Mouse (Mus musculus) neural tube, embryonic 14.5 days (tissue): ENCODE data around the gene Atf3. TPM values are rescaled to one million over a fixed set of nuclear protein-coding genes. Genes with fewer than 3 reads are reported as not detected.

Source experiments
- ATAC-seq: fragments of 200-750 bp; cut with Nextera tagmentation; 2 replicates; pipeline ENCODE4 v1.8.0; 2017; ENCODE audit warnings: low read depth, mild to moderate bottlenecking, moderate TSS enrichment, moderate library complexity
- H3K27ac ChIP-seq: fragments of 300-500 bp; sonication (generic); 2 replicates; pipeline ENCODE4 v1.5.1; 2014; ENCODE audit warnings: low read depth, mild to moderate bottlenecking, control low read depth, low read length, moderate library complexity, mixed read lengths
- H3K27me3 ChIP-seq: fragments of 300-500 bp; sonication (generic); 2 replicates; pipeline ENCODE4 v1.6.1; 2014; ENCODE audit warnings: low read length; ENCODE audit not compliant: control insufficient read depth, insufficient read depth
- H3K36me3 ChIP-seq: fragments of 300-500 bp; sonication (generic); 2 replicates; pipeline ENCODE4 v1.6.1; 2014; ENCODE audit warnings: low read length, mixed read lengths; ENCODE audit not compliant: control insufficient read depth, insufficient read depth
- H3K4me1 ChIP-seq: fragments of 300-500 bp; sonication (generic); 2 replicates; pipeline ENCODE4 v1.6.1; 2014; ENCODE audit warnings: low read length; ENCODE audit not compliant: control insufficient read depth, insufficient read depth
- H3K4me2 ChIP-seq: fragments of 300-500 bp; sonication (generic); 2 replicates; pipeline ENCODE4 v1.6.1; 2014; ENCODE audit warnings: mild to moderate bottlenecking, low read depth, low read length, control low read depth
- H3K4me3 ChIP-seq: fragments of 300-500 bp; sonication (generic); 2 replicates; pipeline ENCODE4 v1.5.1; 2014; ENCODE audit warnings: low read depth, low read length, control low read depth, mixed read lengths
- H3K9ac ChIP-seq: fragments of 300-500 bp; sonication (generic); replicated peaks from 2 replicates; pipeline ENCODE4 v1.6.1; 2014; ENCODE audit warnings: low read depth, mild to moderate bottlenecking, control low read depth, low read length, mixed read lengths
- H3K9me3 ChIP-seq: fragments of 300-500 bp; sonication (generic); 2 replicates; pipeline ENCODE4 v1.6.1; 2016; ENCODE audit warnings: low read length; ENCODE audit not compliant: control insufficient read depth
- WGBS: fragments of 180-500 bp; shearing (Covaris S2); extraction: QIAGEN DNeasy Blood & Tissue Kit; methylation state at CpG from one replicate; pipeline ENCODE4 v1.1.7; 2014; 5-methylcytosine and 5-hydroxymethylcytosine counted together
- polyA plus RNA-seq: library from polyadenylated mRNA; unstranded; fragments of >200 nt; fragmentation: Nextera tagmentation; extraction: Ambion mirVana; gene quantifications from 2 replicates; pipeline ENCODE4 v1.2.1, GENCODE M21; 2014

The Atf3 gene
- polyA plus RNA-seq, 1 experiment from 2014 or later: 0.66 TPM

GRCm38 (mm10) chr1:191241574-191241973, 23.7 kb upstream of the Atf3 start:
- H3K9ac ChIP-seq: no peak overlapping the region
- no peak overlapping the region for H3K4me2 ChIP-seq
- H3K4me3 ChIP-seq: no peak overlapping the region
- H3K4me1 ChIP-seq: 0 out of 2 replicates have a peak, but pooled peaks cover 2% of the 10 kb centered on the region
- peak overlapping the region; percentile 61; the same call in 1 of the 2 replicates for H3K27ac ChIP-seq
- no peaks in the 10 kb centered on the region for H3K36me3 ChIP-seq
- WGBS: 73% methylated on average over 1 of the region's 1 CpGs
- H3K9me3 ChIP-seq: no peaks in the 10 kb centered on the region
- no peaks in the 10 kb centered on the region for H3K27me3 ChIP-seq
- ATAC-seq: no peak

DNA sequence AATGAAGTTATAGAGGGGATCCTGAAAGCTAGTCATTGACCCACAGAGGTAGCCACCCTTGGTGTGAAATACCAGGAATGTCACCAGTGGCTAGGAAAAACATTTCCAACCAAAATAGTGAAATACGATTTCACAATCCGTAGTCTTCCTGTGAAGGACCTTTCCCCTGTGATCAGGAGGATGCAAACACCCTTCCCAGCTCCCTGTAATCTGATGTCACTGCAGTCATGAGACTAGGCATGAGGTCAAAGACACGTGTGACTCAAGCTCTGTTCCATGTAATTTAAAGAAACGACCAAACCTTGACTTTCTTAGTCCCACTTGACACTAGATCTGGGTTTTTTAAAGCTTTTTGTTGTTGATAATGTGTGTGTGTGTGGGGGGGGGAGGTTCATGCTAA, 21.8 kb upstream of the Atf3 start:
- H3K36me3 ChIP-seq: no peaks in the 10 kb centered on the region
- no peak overlapping the region for H3K9ac ChIP-seq
- no peak for ATAC-seq
- WGBS: 91% methylated on average over 4 of the region's 4 CpGs
- H3K27ac ChIP-seq: no peak overlapping the region
- no peaks in the 10 kb centered on the region for H3K9me3 ChIP-seq
- H3K4me3 ChIP-seq: no peak overlapping the region
- 0 out of 2 replicates have a peak, but pooled peaks cover 2% of the 10 kb centered on the region for H3K4me1 ChIP-seq
- H3K4me2 ChIP-seq: no peak overlapping the region
- H3K27me3 ChIP-seq: no peaks in the 10 kb centered on the region

GRCm38 (mm10) chr1:191235788-191236542, 18.1 kb upstream of the Atf3 start:
- 74% methylated on average over 6 of the region's 6 CpGs for WGBS
- no peak overlapping the region for H3K4me2 ChIP-seq
- H3K4me3 ChIP-seq: no peak overlapping the region
- H3K4me1 ChIP-seq: no peaks in the 10 kb centered on the region
- H3K36me3 ChIP-seq: no peaks in the 10 kb centered on the region
- H3K9me3 ChIP-seq: no peaks in the 10 kb centered on the region
- ATAC-seq: no peak
- H3K27me3 ChIP-seq: no peaks in the 10 kb centered on the region
- H3K27ac ChIP-seq: no peak overlapping the region
- H3K9ac ChIP-seq: no peak overlapping the region

GRCm38 (mm10) chr1:191234837-191235236, 17.0 kb upstream of the Atf3 start:
- no peaks in the 10 kb centered on the region for H3K9me3 ChIP-seq
- H3K4me3 ChIP-seq: no peak overlapping the region
- H3K36me3 ChIP-seq: no peaks in the 10 kb centered on the region
- H3K4me2 ChIP-seq: no peak overlapping the region
- H3K9ac ChIP-seq: no peak overlapping the region
- no peaks in the 10 kb centered on the region for H3K4me1 ChIP-seq
- no peaks in the 10 kb centered on the region for H3K27me3 ChIP-seq
- H3K27ac ChIP-seq: no peak overlapping the region
- WGBS: 89% methylated on average over 4 of the region's 4 CpGs
- ATAC-seq: no peak

DNA sequence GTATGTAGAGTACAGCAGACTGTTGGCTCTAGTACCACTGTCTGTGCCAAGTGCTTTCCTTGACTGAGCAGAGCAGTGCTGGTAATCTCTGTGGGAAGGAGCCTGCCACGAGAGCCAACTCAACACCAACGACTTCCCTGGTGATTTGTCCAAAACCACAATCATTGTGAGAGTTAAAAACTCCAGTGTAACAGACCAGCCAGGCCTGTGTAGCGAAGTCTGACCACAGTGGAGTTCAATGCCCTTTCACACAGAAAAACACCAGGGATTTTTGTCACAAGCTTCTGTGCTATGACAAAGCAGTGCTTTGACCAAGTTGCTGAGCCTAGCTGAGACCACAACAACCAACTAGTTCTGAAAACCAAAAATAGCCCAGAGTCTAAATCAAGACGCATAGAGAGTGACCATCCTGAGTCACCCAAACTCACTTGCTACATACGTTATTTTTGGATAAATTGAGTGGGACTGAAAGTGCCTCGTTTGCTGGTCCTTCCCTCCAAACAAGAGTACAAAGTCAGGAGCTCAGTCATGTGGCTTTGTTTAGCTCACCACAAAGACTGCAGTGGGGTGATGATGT, 12.6 kb upstream of the Atf3 start:
- no peak overlapping the region for H3K27ac ChIP-seq
- WGBS: 84% methylated on average over 6 of the region's 6 CpGs
- ATAC-seq: no peak

GRCm38 (mm10) chr1:191226570-191226969, 8.7 kb upstream of the Atf3 start:
- no peak overlapping the region for H3K4me2 ChIP-seq
- H3K9me3 ChIP-seq: no peaks in the 10 kb centered on the region
- no peak overlapping the region for H3K9ac ChIP-seq
- H3K27ac ChIP-seq: no peak overlapping the region
- no peak for ATAC-seq
- H3K4me3 ChIP-seq: no peak overlapping the region
- no peaks in the 10 kb centered on the region for H3K36me3 ChIP-seq
- no peaks in the 10 kb centered on the region for H3K27me3 ChIP-seq
- WGBS: 85% methylated on average over 2 of the region's 2 CpGs
- H3K4me1 ChIP-seq: peaks cover 10% of the 10 kb centered on the region

More for the DNA sequence above, 12.6 kb upstream of the Atf3 start:
- no peaks in the 10 kb centered on the region for H3K27me3 ChIP-seq
- no peak overlapping the region for H3K9ac ChIP-seq
- H3K9me3 ChIP-seq: no peaks in the 10 kb centered on the region
- H3K36me3 ChIP-seq: no peaks in the 10 kb centered on the region
- no peak overlapping the region for H3K4me2 ChIP-seq
- H3K4me1 ChIP-seq: peaks cover under 1% of the 10 kb centered on the region
- H3K4me3 ChIP-seq: no peak overlapping the region

GRCm38 (mm10) chr1:191225771-191226170, 7.9 kb upstream of the Atf3 start:
- no peak for ATAC-seq
- no peaks in the 10 kb centered on the region for H3K36me3 ChIP-seq
- H3K27me3 ChIP-seq: no peaks in the 10 kb centered on the region
- no peaks in the 10 kb centered on the region for H3K9me3 ChIP-seq
- 93% methylated on average over 2 of the region's 2 CpGs for WGBS
- H3K4me2 ChIP-seq: no peak overlapping the region
- H3K4me3 ChIP-seq: no peak overlapping the region
- H3K27ac ChIP-seq: no peak overlapping the region
- peaks cover 10% of the 10 kb centered on the region for H3K4me1 ChIP-seq
- no peak overlapping the region for H3K9ac ChIP-seq

DNA sequence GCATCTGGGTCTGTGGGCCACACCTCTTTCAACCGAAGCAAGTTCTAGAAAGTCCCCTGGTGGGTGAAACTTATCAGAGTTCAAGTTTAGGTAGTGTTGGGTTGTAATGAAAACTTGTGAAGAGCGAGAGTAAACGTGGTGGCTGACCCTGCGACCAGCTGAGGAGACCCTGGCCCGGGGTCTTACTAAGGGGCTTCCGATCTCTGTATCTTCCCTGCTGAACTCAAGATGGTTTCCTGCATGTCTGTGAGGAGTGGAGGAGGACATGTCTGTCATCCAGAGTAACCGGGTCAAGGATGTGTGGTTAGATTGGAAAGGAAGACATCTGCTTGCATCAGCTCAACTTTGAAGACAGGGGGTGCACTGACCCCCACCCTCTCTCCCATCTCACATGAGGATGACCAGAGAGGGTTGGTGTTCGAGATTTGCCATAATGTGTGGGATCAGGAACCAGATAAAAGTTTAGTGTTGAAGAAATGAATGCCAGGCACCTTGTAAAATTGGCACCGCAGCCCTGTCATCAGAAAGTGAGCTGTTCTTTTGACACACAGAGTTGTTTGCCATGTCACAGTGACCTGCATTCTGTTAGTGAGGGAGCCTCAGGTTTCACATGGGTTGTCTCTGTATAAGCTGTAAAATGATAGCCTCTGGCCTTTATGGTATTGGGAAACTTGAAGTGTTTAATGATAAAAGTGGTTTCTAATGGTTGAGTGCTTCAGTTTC, 7.3 kb upstream of the Atf3 start:
- H3K36me3 ChIP-seq: no peaks in the 10 kb centered on the region
- WGBS: 52% methylated on average over 9 of the region's 9 CpGs
- ATAC-seq: peak; percentile 1; the same call in 1 of the 2 replicates

More for the DNA sequence above, 7.3 kb upstream of the Atf3 start:
- Histone ChIP-seq H3K4me1 (peaks cover 10% of the 10 kb centered on the region), H3K27ac (no peak overlapping the region), H3K9ac (peak overlapping the region; percentile 74), H3K4me2 (peak overlapping the region; percentile 94), H3K4me3 (peak overlapping the region; percentile 65), H3K9me3 (no peaks in the 10 kb centered on the region), H3K27me3 (no peaks in the 10 kb centered on the region)
